ENCODE assay signal across 10 mouse cellular contexts in the genomic region with DNA sequence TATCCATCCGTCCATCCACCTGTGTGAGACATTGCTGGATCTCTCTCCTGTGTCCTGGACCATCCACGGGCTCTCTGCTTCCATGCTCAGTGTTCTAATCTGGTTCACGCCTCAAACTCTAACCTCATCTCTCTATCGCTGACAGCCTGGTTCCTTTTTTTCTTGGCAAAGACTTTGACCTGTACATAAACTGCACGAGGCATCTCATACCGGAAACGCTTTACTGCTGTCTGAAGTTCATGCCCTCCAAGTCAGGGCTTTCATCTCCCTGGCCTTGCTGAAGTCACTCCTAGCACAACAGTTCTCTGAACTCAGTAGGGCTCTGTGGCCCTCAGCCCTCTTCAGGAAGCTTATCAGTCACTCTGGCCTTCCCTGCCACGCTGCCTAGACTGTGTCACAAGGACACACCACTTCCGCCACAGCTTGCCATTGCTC. TPM values are rescaled to one million over a fixed set of nuclear protein-coding genes. Genes with fewer than 3 reads are reported as not detected.
DNase-seq lines count a peak whose midpoint lies in the region; ATAC-seq and TF ChIP-seq lines count a peak whose summit lies in the region.
"Had no signal": no experiment of that assay in that cellular context is flagged by ENCODE, and none has a peak within 500 bp of the region (broad histone marks: within the 10 kb centered on the region; RNA-seq: fewer than 3 reads in every experiment).

No protein-coding gene starts in this region.

- no peak for DNase-seq in ES-E14 (ENCODE audit: low read depth, low spot score)
- peak; percentile 58 for DNase-seq in adrenal gland, postnatal 25 days
- DNase-seq in kidney, postnatal 0 days (ENCODE audit: low spot score): peak; percentile 81
- DNase-seq in naive thymus-derived CD4-positive, alpha-beta T cell, adult 2 months (ENCODE audit: low read depth): peak; percentile 92
- DNase-seq in cerebellum, postnatal 36 days: no peak
- DNase-seq in left cerebral cortex, adult 9 months (ENCODE audit: low spot score in 2 of 2): no peak
- no peak for DNase-seq in left cerebral cortex, adult 18-20 months (ENCODE audit: low spot score in 2 of 2)

- no peak for TF ChIP-seq CTCF in kidney, postnatal 0 days (IDR thresholded peaks at IDR 0.05; ENCODE audit: low read depth)

- no peak overlapping the region for H3K4me2 ChIP-seq in kidney, postnatal 0 days (ENCODE audit: low read length)
- H3K4me2 ChIP-seq: embryonic facial prominence, embryonic 13.5 days; neural tube, embryonic 12.5 days had no signal

- H3K9ac ChIP-seq in ES-E14 (ENCODE audit: insufficient read depth, low read depth, low read length, poor library complexity, severe bottlenecking): no peak overlapping the region
- no peak overlapping the region for H3K9ac ChIP-seq in kidney, postnatal 0 days (ENCODE audit: low read depth, low read length)
- H3K9ac ChIP-seq: embryonic facial prominence, embryonic 13.5 days; neural tube, embryonic 12.5 days had no signal

- no peak overlapping the region for H3K4me3 ChIP-seq in ES-E14 (ENCODE audit: insufficient read depth in 1 of 2, low read depth in 1 of 2, low read length in 2 of 2, poor library complexity in 1 of 2, severe bottlenecking in 1 of 2)
- H3K4me3 ChIP-seq in kidney, postnatal 0 days (replicated peaks; ENCODE audit: low read depth, low read length): no peak overlapping the region
- H3K4me3 ChIP-seq: embryonic facial prominence, embryonic 13.5 days; neural tube, embryonic 12.5 days had no signal

- 37% methylated on average over 9 of the region's 9 CpGs for WGBS in kidney, postnatal 0 days

- ATAC-seq in kidney, postnatal 0 days (replicated peaks; ENCODE audit: low FRiP score, low read depth): peak; percentile 66
- no peak for ATAC-seq in cerebellum, adult (ENCODE audit: insufficient number of reproducible peaks, low FRiP score, low TSS enrichment)

- H3K27ac ChIP-seq in ES-E14 (ENCODE audit: insufficient read depth, low read depth, low read length, poor library complexity, severe bottlenecking): peak overlapping the region; percentile 37; the same call in 1 of the 2 replicates
- peak overlapping the region; percentile 65; the same call in 1 of the 2 replicates for H3K27ac ChIP-seq in kidney, postnatal 0 days
- H3K27ac ChIP-seq: embryonic facial prominence, embryonic 13.5 days; neural tube, embryonic 12.5 days had no signal

- in situ Hi-C loops in ES-E14 (cut with MboI; ENCODE audit: low sequenced_read_pairs in 2 of 2, unreplicated experiment in 2 of 2): no loop called here

- H3K27me3 ChIP-seq in kidney, postnatal 0 days (ENCODE audit: insufficient read depth, low read length): no peaks in the 10 kb centered on the region
- H3K27me3 ChIP-seq: embryonic facial prominence, embryonic 13.5 days; neural tube, embryonic 12.5 days had no signal

- no peaks in the 10 kb centered on the region for H3K9me3 ChIP-seq in ES-E14 (ENCODE audit: control insufficient read depth, insufficient read depth, low read depth, low read length)
- no peaks in the 10 kb centered on the region for H3K9me3 ChIP-seq in kidney, postnatal 0 days (replicated peaks; ENCODE audit: low read length)
- H3K9me3 ChIP-seq: embryonic facial prominence, embryonic 13.5 days; neural tube, embryonic 12.5 days had no signal

- H3K36me3 ChIP-seq in ES-E14 (ENCODE audit: control insufficient read depth, insufficient read depth, low read length, poor library complexity, severe bottlenecking): no peaks in the 10 kb centered on the region
- no peaks in the 10 kb centered on the region for H3K36me3 ChIP-seq in kidney, postnatal 0 days (ENCODE audit: insufficient read depth, low read length)
- H3K36me3 ChIP-seq: embryonic facial prominence, embryonic 13.5 days; neural tube, embryonic 12.5 days had no signal

- peaks cover 18 to 20% of the 10 kb centered on the region in 2 experiments for H3K4me1 ChIP-seq in ES-E14 (ENCODE audit: control insufficient read depth in 2 of 2, insufficient read depth in 2 of 2, low read length in 2 of 2, poor library complexity in 1 of 2)
- H3K4me1 ChIP-seq in kidney, postnatal 0 days (replicated peaks; ENCODE audit: insufficient read depth, low read length): no peaks in the 10 kb centered on the region
- H3K4me1 ChIP-seq: neural tube, embryonic 12.5 days had no signal

TF ChIP-seq in ES-E14, 5 proteins besides CTCF, POLR2A, EP300 and RAD21:
- TF ChIP-seq CHD2 (IDR thresholded peaks at IDR 0.05; ENCODE audit: low read depth, low read length) (no peak), ZNF384 (IDR thresholded peaks at IDR 0.05; ENCODE audit: low read depth, low read length) (no peak), HCFC1 (IDR thresholded peaks at IDR 0.05; ENCODE audit: borderline replicate concordance, insufficient read depth, low read length) (no peak), MAFK (IDR thresholded peaks at IDR 0.05; ENCODE audit: insufficient read depth, low read depth, low read length) (no peak), ZC3H11A (IDR thresholded peaks at IDR 0.05; ENCODE audit: borderline replicate concordance, low read depth, low read length) (no peak)

RNA-seq across cellular contexts. Expression of a gene that starts 15.1 kb away (rescaled TPM):
- 26.5 and 36.7 TPM in 2 replicates for total RNA-seq in ES-E14 (2012; rRNA removed)
- total RNA-seq in adrenal gland, postnatal 25 days (2021): 20.9 and 29.5 TPM in 2 replicates
- polyA plus RNA-seq in kidney, postnatal 0 days (2015; fragmentation: Nextera tagmentation; extraction: Ambion mirVana): 19.1 and 20.5 TPM in 2 replicates
- 10 to 100 TPM; 89.5 to 92.6 TPM for total RNA-seq in left cerebral cortex, adult 18-20 months (2021)

RNA-seq across cellular contexts. Expression of a gene that starts 52.0 kb away (rescaled TPM):
- total RNA-seq in ES-E14 (2012; rRNA removed): 75.7 and 82.5 TPM in 2 replicates
- 114 and 119 TPM in 2 replicates for total RNA-seq in adrenal gland, postnatal 25 days (2021)
- polyA plus RNA-seq in kidney, postnatal 0 days (2015; fragmentation: Nextera tagmentation; extraction: Ambion mirVana): 35.9 and 36.6 TPM in 2 replicates
- 100 to 1,000 TPM; 191 to 198 TPM for total RNA-seq in left cerebral cortex, adult 18-20 months (2021)

Comparison
In these comparisons a context has a peak if more than half of its experiments do, and no peak if none do; other contexts are left out.
1. DNase-seq: peak in adrenal gland, postnatal 25 days (single experiment), kidney, postnatal 0 days (single experiment) and naive thymus-derived CD4-positive, alpha-beta T cell, adult 2 months (single experiment); none in ES-E14 (single experiment), cerebellum, postnatal 36 days (0 of 2), left cerebral cortex, adult 9 months (0 of 2) and left cerebral cortex, adult 18-20 months (0 of 2).